Mouse (Mus musculus) NIH3T3 (cell line): ENCODE data around the gene Nr1h4.
A peak's percentile ranks its signal among the peaks of the same experiment; 100 is the strongest.

ENCODE experiments used
- DNase-seq: peaks from one replicate; pipeline ENCODE4 v3.0.0-alpha.2; 2012; ENCODE audit warnings: low read depth

The Nr1h4 gene

DNA sequence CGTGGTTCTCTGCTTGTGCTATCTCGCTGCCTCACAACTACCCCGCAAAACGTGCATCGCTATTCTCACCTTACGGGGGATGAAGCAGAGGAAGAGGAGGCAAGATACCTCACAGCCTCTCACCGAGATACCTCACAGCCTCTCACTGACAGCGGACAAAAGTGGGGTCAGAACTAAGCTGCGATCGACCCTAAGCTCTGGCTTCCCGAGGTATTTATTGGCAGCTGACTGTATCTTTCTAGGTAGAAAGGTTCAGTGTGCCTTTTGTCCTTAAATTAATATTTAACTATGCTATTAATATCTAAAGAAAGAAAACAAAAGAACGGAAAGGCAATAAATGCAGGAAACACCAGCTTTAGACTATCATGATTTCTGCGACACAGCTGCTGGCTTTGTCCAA, 100.6 kb downstream of the Nr1h4 start:
- DNase-seq, result no peak

DNA sequence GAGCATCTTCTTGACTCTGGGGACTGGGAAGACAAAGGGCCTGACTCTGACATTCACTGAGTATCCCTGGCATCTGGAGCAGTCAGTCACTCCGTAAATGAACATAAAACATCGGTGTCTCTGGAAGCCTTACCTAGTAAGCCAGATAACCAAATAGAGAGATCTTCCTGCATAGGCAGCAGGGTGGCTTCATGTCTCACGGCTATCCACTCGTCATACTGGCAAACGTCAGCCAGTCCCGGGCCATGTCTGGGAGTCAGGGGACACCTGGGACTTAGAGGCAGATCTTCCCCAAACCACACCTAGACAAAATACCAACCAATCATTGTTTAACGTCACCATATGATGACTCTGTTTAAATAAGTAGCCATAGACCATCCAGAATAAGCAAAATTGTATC, 102.6 kb downstream of the Nr1h4 start:
- no peak for DNase-seq

- DNase-seq, result no peak
Measured at GRCm38 (mm10) chr10:89424800-89425393, 108.5 kb downstream of the Nr1h4 start.

DNA sequence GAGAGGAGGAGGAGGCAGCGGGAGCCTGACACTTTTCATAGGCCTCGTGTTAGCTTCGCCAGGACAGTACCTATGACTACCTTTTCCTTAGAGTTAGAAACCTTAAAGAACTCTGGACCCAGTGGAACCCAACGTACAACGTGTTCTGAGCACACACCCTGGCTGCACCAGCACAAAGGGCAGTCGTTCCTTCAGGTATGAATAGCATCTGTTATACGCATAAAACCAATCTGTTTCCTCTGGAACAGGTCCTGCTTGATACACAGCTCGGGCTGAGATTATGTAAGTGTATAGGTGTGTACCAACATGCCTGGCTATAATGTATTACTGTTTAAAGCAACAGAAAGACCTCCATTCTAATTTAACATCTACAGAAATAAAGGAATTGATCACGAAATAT, 109.2 kb downstream of the Nr1h4 start:
- DNase-seq, result no peak

DNA sequence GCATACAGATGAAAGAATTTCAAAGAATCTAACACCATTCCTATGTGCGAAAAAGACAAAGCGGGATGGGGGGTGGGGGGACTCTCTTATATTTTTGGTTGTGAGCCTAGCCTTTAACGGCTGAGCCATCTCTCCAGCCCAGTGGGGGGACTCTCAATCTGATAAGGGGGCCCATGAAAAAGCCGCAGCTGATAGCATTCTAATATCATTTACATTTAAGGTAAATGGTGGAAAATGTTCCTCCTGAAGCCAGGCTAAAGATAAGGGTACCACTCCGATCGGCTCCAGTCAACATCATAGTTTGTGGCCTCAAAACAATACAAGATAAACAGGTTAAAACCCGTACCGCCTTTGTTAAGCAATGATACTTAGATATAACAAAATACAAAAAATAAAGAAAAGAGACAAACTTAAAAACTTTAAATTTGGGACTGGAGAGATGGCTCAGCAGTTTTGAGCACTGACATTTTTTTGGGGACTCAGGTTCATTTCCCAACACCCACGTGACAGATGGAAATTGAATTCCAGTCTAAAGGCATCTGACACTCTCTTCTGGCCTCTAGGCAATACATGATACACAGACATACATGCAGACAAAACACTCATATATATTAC, 110.1 kb downstream of the Nr1h4 start:
- DNase-seq, result no peak

- no peak for DNase-seq
Measured at GRCm38 (mm10) chr10:89422504-89423158, 110.8 kb downstream of the Nr1h4 start.

DNA sequence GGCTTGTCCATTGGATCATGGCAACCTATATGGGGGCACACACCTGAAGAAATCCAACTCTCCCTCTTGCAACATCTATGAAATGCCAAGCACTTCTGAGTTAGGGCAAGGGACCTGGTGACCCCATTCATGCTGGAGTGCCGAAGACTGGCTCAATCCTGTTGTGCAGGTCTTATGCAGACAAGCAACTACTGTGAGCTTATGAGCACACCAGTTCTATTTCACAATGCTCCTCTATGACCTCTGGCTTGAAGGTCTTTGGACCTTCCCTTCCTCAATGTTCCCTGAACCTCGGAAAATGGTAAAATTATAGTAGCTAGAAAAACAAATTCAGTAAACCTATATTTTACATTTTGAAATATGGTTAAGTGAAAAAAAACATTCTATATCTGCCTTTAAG, 115.4 kb downstream of the Nr1h4 start:
- no peak for DNase-seq

- peak; percentile 22 for DNase-seq
Measured at GRCm38 (mm10) chr10:89415478-89415877, 117.9 kb downstream of the Nr1h4 start.

DNA sequence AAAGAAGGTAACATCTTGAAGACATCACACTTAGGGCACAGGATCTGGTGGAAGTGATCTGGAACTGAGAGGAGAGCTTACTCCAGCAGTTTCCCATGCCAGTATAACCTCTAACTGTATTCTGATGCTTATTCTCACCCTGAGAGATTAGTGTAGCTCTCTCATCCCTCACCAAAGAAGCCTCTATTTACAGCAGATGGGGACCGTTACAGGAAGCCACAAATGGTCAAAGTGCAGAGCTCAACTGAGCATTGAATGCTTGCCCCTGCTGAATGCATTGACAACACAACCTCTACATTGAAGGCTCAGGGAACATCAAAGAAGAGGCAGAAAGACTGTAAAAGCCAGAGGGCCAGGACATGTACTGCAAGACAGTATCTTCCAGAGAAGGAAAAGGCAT, 125.8 kb downstream of the Nr1h4 start:
- DNase-seq, result no peak

GRCm38 (mm10) chr10:89406733-89407484, 126.5 kb downstream of the Nr1h4 start:
- no peak for DNase-seq

DNA sequence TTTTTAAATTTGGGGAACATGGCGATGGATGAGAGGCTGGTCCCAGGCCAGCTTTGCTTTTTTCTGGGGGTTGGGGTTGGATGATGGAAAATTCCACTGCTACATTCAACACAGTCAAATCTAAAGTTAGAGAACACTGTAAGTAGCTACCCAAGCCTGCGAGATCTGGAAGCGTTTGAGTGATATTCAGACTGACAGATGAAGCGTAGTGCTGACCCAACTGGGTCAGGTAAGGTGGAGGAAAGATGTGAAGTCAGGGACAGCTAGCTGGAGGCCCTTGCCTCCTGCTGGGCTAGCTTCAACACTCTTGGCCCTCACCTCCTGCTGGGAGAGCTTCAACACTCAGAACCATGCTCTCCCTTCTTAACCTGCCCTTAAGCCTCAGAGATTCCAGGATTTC, 128.4 kb downstream of the Nr1h4 start:
- DNase-seq, result no peak
